Mouse (Mus musculus) CH12.LX (cell line): ENCODE data around the gene Stat2.

Experiments
- CHD1 ChIP-seq: IDR thresholded peaks from 2 replicates; pipeline ENCODE4 v1.6.1; 2012; ENCODE audit warnings: low read depth, low read length, improper control_type of control experiment, inconsistent platforms
- CTCF ChIP-seq, 2 experiments: IDR thresholded peaks in 1 of 2; conservative IDR thresholded peaks in 1 of 2; 2 replicates each; pipeline ENCODE4 v1.5.1; 2011 to 2012; ENCODE audit warnings: low read depth in 2 of 2, low read length in 2 of 2, improper control_type of control experiment in 1 of 2, inconsistent platforms in 1 of 2, mild to moderate bottlenecking in 1 of 2, moderate library complexity in 1 of 2
- EP300 ChIP-seq: IDR thresholded peaks from 2 replicates; pipeline ENCODE4 v1.6.1; 2011; ENCODE audit warnings: low read length, improper control_type of control experiment
- MAZ ChIP-seq: IDR thresholded peaks from 2 replicates; pipeline ENCODE4 v1.6.1; 2012; ENCODE audit warnings: low read depth, mild to moderate bottlenecking, inconsistent platforms, low read length, improper control_type of control experiment, moderate library complexity
- MXI1 ChIP-seq: IDR thresholded peaks from 2 replicates; pipeline ENCODE4 v1.6.1; 2011; ENCODE audit warnings: mild to moderate bottlenecking, low read depth, low read length, improper control_type of control experiment
- POLR2A ChIP-seq: IDR thresholded peaks from 2 replicates; pipeline ENCODE4 v1.6.1; 2011; ENCODE audit warnings: low read depth, mild to moderate bottlenecking, improper control_type of control experiment, low read length
- USF2 ChIP-seq: conservative IDR thresholded peaks from 2 replicates; pipeline ENCODE4 v1.6.1; 2011; ENCODE audit warnings: low read depth, low read length, improper control_type of control experiment
- ZMIZ1 ChIP-seq: IDR thresholded peaks from 2 replicates; pipeline ENCODE4 v1.6.1; 2012; ENCODE audit warnings: low read depth, mild to moderate bottlenecking, inconsistent platforms, low read length, improper control_type of control experiment
- ZNF384 ChIP-seq: IDR thresholded peaks from 2 replicates; pipeline ENCODE4 v1.6.1; 2012; ENCODE audit warnings: low read depth, low read length, improper control_type of control experiment, inconsistent platforms

DNA sequence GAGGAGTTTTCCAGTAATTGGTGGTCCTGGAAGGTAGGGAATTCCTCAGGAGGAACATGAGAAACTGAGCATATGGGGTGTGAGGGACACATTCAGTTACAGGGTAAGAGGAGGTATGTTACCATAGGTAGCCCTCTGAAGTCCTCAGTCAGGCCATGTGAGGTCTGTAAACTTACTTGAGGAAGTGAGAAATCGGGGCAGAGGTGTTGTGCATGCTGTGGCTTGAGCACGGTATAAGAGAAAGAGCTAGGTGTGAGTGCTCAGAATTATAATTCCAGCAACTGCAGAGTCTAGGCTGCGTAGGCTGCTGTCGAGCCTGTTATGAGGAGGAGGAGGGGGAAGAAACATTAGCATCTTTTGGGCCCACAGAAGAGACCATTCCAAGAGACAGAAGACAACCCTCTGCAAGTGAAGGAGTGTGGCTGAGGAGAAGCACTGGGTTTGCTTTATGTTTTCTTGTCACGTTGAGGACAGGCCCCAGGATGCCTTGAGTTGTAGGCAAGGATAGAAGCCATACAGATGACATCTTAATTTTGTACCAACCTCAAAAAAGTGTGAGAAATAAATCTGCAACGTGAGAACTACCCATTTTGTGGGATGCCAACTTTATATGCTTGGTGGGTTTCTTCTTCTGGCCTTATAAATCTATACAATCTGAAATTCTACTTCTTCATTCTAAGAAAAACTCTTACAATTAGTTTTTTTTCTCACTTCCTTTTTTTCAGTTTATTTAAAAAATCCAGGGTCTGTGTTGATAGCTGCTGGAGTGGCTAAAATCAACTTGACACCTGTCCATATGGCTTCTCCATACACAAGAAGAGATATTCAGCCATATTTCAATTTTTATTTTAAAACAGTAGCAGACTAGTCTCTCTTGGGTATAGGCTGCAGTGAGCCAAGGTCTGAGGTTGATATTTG lies 6.7 kb upstream of the Stat2 start:
- TF ChIP-seq MAZ (0 out of 2 replicates have a peak, but pooled peaks have one; percentile 42), ZNF384 (peak; percentile 36; the same call in 1 of the 2 replicates), EP300 (peak; percentile 86), ZMIZ1 (no peak), POLR2A (peak; percentile 45), CHD1 (peak; percentile 91), USF2 (no peak), CTCF (conservative IDR thresholded peaks at IDR 0.05 in 1 of 2, IDR thresholded peaks at IDR 0.05 in 1 of 2; ENCODE audit: low read depth in 2 of 2, low read length in 2 of 2) (no peak), MXI1 (peak; percentile 66; the same call in 1 of the 2 replicates)
